Mouse (Mus musculus): ENCODE data around the gene Olfr1198.

Olfr1198 gene

GRCm38 (mm10) chr2:88751270-88751669 is at the start of gene Olfr1198:
Gene Olfr1198 (minus strand): TSS chr2:88751370.
- no peak for DNase-seq

- DNase-seq, result no peak
Observed at GRCm38 (mm10) chr2:88792736-88793135, 41.6 kb upstream of the Olfr1198 start, which contains the start of gene Olfr1201. Gene Olfr1201 (plus strand): TSS chr2:88793036.

- no peak for DNase-seq
Observed at GRCm38 (mm10) chr2:88770388-88770787, 19.2 kb upstream of the Olfr1198 start, which contains the start of gene Olfr1200. Gene Olfr1200 (minus strand): TSS chr2:88770488.

GRCm38 (mm10) chr2:88760369-88760768 is 9.2 kb upstream of the Olfr1198 start, which contains the start of gene Olfr1199:
Gene Olfr1199 (minus strand): TSS chr2:88760469.
- DNase-seq, result no peak

GRCm38 (mm10) chr2:88743379-88743778 is 7.8 kb downstream of the Olfr1198 start:
- no peak for DNase-seq

- DNase-seq, result no peak
Observed at GRCm38 (mm10) chr2:88732266-88732665, 18.9 kb downstream of the Olfr1198 start, which contains the start of gene Olfr1197. Gene Olfr1197 (minus strand): TSS chr2:88732366.

GRCm38 (mm10) chr2:88704497-88704896 is 46.7 kb downstream of the Olfr1198 start, which contains the start of gene Olfr1196:
Gene Olfr1196 (minus strand): TSS chr2:88704597.
- DNase-seq, result no peak

All from kidney, adult 18-20 months (tissue).